Mouse (Mus musculus): ENCODE measurements at regions not wholly inside any gene's neighbourhood (a gene's known extent, or its start where the extent isn't known, plus 50 kb on each side); places are given as distances from the start of the nearest gene placed in this dataset.

- in situ Hi-C loops (cut with MboI; ENCODE audit: low pct_ligation_motif_present, low pct_unique_long_range_greater_than_20kb, low sequenced_read_pairs) = no loop called here
- dilution Hi-C loops (cut with MboI; ENCODE audit: extremely low pct_ligation_motif_present, extremely low pct_unique_long_range_greater_than_20kb, low sequenced_read_pairs) = no loop called here
- no peak for TF ChIP-seq RAD21 (IDR thresholded peaks at IDR 0.05; ENCODE audit: low read depth, low read length)
- TF ChIP-seq CHD2 (IDR thresholded peaks at IDR 0.05; ENCODE audit: low read length) = no peak
- Histone ChIP-seq H3K4me2 (ENCODE audit: insufficient read depth, low read depth, poor library complexity, severe bottlenecking) (no peak overlapping the region), H3K79me2 (replicated peaks; ENCODE audit: control insufficient read depth, extremely low read depth, insufficient read depth, poor library complexity, severe bottlenecking) (no peaks in the 10 kb centered on the region), H3K27me3 (replicated peaks) (no peaks in the 10 kb centered on the region), H3K4me3 (replicated peaks in 1 of 3; ENCODE audit: low read depth in 2 of 3, low read length in 2 of 3, poor library complexity in 1 of 3) (no peak overlapping the region), H3K9ac (ENCODE audit: insufficient read depth, low read depth) (no peak overlapping the region), H3K27ac (ENCODE audit: insufficient read depth, low read depth) (no peak overlapping the region), H3K36me3 (replicated peaks in 1 of 2; ENCODE audit: control insufficient read depth in 1 of 2, insufficient read depth in 1 of 2, low read length in 1 of 2) (no peaks in the 10 kb centered on the region), H3K9me3 (replicated peaks; ENCODE audit: low read length) (peaks cover 2% of the 10 kb centered on the region), H3K4me1 (ENCODE audit: control insufficient read depth in 1 of 2, insufficient read depth in 2 of 2) (peaks cover 6 to 24% of the 10 kb centered on the region in 2 experiments; a peak in 3 of 4 replicates)
- no peak for DNase-seq (ENCODE audit: extremely low read depth)
Observed at GRCm38 (mm10) chr8:126692711-126693110, 98.9 kb upstream of the Irf2bp2 start.

- no peak for DNase-seq (ENCODE audit: extremely low read depth)
- in situ Hi-C loops (cut with MboI; ENCODE audit: low pct_ligation_motif_present, low pct_unique_long_range_greater_than_20kb, low sequenced_read_pairs) = no loop called here
Observed at GRCm38 (mm10) chr8:126692263-126692662, 98.5 kb upstream of the Irf2bp2 start.

GRCm38 (mm10) chr8:126688450-126688849 is 94.7 kb upstream of the Irf2bp2 start:
- Histone ChIP-seq H3K79me2 (replicated peaks; ENCODE audit: control insufficient read depth, extremely low read depth, insufficient read depth, poor library complexity, severe bottlenecking) (no peaks in the 10 kb centered on the region), H3K27ac (ENCODE audit: insufficient read depth, low read depth) (no peak overlapping the region), H3K36me3 (replicated peaks in 1 of 2; ENCODE audit: control insufficient read depth in 1 of 2, insufficient read depth in 1 of 2, low read length in 1 of 2) (no peaks in the 10 kb centered on the region), H3K9me3 (replicated peaks; ENCODE audit: low read length) (no peaks in the 10 kb centered on the region), H3K4me1 (ENCODE audit: control insufficient read depth in 1 of 2, insufficient read depth in 2 of 2) (peaks cover 14 to 25% of the 10 kb centered on the region in 2 experiments; a peak in 3 of 4 replicates), H3K27me3 (replicated peaks) (no peaks in the 10 kb centered on the region), H3K9ac (ENCODE audit: insufficient read depth, low read depth) (no peak overlapping the region), H3K4me2 (ENCODE audit: insufficient read depth, low read depth, poor library complexity, severe bottlenecking) (no peak overlapping the region), H3K4me3 (replicated peaks in 1 of 3; ENCODE audit: low read depth in 2 of 3, low read length in 2 of 3, poor library complexity in 1 of 3) (no peak overlapping the region)
- dilution Hi-C loops (cut with MboI; ENCODE audit: extremely low pct_ligation_motif_present, extremely low pct_unique_long_range_greater_than_20kb, low sequenced_read_pairs) = no loop called here
- no peak for DNase-seq (ENCODE audit: extremely low read depth)
- in situ Hi-C loops (cut with MboI; ENCODE audit: low pct_ligation_motif_present, low pct_unique_long_range_greater_than_20kb, low sequenced_read_pairs) = no loop called here
- TF ChIP-seq CTCF (conservative IDR thresholded peaks at IDR 0.05 in 1 of 2, IDR thresholded peaks at IDR 0.05 in 1 of 2; ENCODE audit: low read depth in 2 of 2, low read length in 2 of 2) = peak; percentile 25 to 41; a peak in 2 of 4 replicates
- no peak for TF ChIP-seq JUND (conservative IDR thresholded peaks at IDR 0.05; ENCODE audit: low read depth, low read length)
- TF ChIP-seq PAX5 (IDR thresholded peaks at IDR 0.05; ENCODE audit: low read length) = no peak
- TF ChIP-seq USF1 (IDR thresholded peaks at IDR 0.05; ENCODE audit: low read depth, low read length) = no peak
- 0 out of 2 replicates have a peak, but pooled peaks have one; percentile 6 for TF ChIP-seq SMC3 (IDR thresholded peaks at IDR 0.05; ENCODE audit: low read depth, low read length)
- no peak for TF ChIP-seq POLR2AphosphoS2 (IDR thresholded peaks at IDR 0.05; ENCODE audit: low read depth, low read length)
- TF ChIP-seq MYC (IDR thresholded peaks at IDR 0.05; ENCODE audit: low read depth, low read length) = no peak
- no peak for TF ChIP-seq BHLHE40 (IDR thresholded peaks at IDR 0.05; ENCODE audit: low read depth, low read length)
- TF ChIP-seq TCF12 (IDR thresholded peaks at IDR 0.05; ENCODE audit: low read depth, low read length) = no peak
- no peak for TF ChIP-seq CHD2 (IDR thresholded peaks at IDR 0.05; ENCODE audit: low read length)
- no peak for TF ChIP-seq E2F4 (IDR thresholded peaks at IDR 0.05; ENCODE audit: insufficient replicate concordance, low read depth, low read length)
- no peak for TF ChIP-seq IRF4 (IDR thresholded peaks at IDR 0.05; ENCODE audit: low read depth, low read length)
- no peak for TF ChIP-seq HCFC1 (IDR thresholded peaks at IDR 0.05; ENCODE audit: low read depth, low read length)

More at GRCm38 (mm10) chr8:126692263-126692662, 98.5 kb upstream of the Irf2bp2 start:
- no peak overlapping the region for H3K4me2 ChIP-seq (ENCODE audit: insufficient read depth, low read depth, poor library complexity, severe bottlenecking)
- peaks cover 2% of the 10 kb centered on the region for H3K9me3 ChIP-seq (replicated peaks; ENCODE audit: low read length)
- H3K9ac ChIP-seq (ENCODE audit: insufficient read depth, low read depth) = no peak overlapping the region
- no peak overlapping the region for H3K4me3 ChIP-seq (replicated peaks in 1 of 3; ENCODE audit: low read depth in 2 of 3, low read length in 2 of 3, poor library complexity in 1 of 3)
- TF ChIP-seq IRF4 (IDR thresholded peaks at IDR 0.05; ENCODE audit: low read depth, low read length) = no peak
- TF ChIP-seq CHD1 (IDR thresholded peaks at IDR 0.05; ENCODE audit: low read depth, low read length) = no peak
- no peak for TF ChIP-seq ELF1 (IDR thresholded peaks at IDR 0.05; ENCODE audit: low read depth, low read length)
- TF ChIP-seq EP300 (IDR thresholded peaks at IDR 0.05; ENCODE audit: low read length) = no peak
- no peak for TF ChIP-seq SIN3A (IDR thresholded peaks at IDR 0.05; ENCODE audit: low read length)
- TF ChIP-seq ETS1 (conservative IDR thresholded peaks at IDR 0.05; ENCODE audit: low read depth, low read length) = no peak
- no peak for TF ChIP-seq JUN (IDR thresholded peaks at IDR 0.05; ENCODE audit: insufficient read depth, low read depth, low read length)
- TF ChIP-seq TCF12 (IDR thresholded peaks at IDR 0.05; ENCODE audit: low read depth, low read length) = no peak
- no peak for TF ChIP-seq MXI1 (IDR thresholded peaks at IDR 0.05; ENCODE audit: low read depth, low read length)
- no peak for TF ChIP-seq NRF1 (IDR thresholded peaks at IDR 0.05; ENCODE audit: low read depth, low read length)
- no peak for TF ChIP-seq RAD21 (IDR thresholded peaks at IDR 0.05; ENCODE audit: low read depth, low read length)
- no peak for TF ChIP-seq CTCF (conservative IDR thresholded peaks at IDR 0.05 in 1 of 2, IDR thresholded peaks at IDR 0.05 in 1 of 2; ENCODE audit: low read depth in 2 of 2, low read length in 2 of 2)
- no peak for TF ChIP-seq USF2 (conservative IDR thresholded peaks at IDR 0.05; ENCODE audit: low read depth, low read length)
- no peak for TF ChIP-seq CHD2 (IDR thresholded peaks at IDR 0.05; ENCODE audit: low read length)
- no peak for TF ChIP-seq POLR2AphosphoS2 (IDR thresholded peaks at IDR 0.05; ENCODE audit: low read depth, low read length)
- no peak for TF ChIP-seq MYC (IDR thresholded peaks at IDR 0.05; ENCODE audit: low read depth, low read length)
- H3K27me3 ChIP-seq (replicated peaks) = no peaks in the 10 kb centered on the region
- no peaks in the 10 kb centered on the region for H3K36me3 ChIP-seq (replicated peaks in 1 of 2; ENCODE audit: control insufficient read depth in 1 of 2, insufficient read depth in 1 of 2, low read length in 1 of 2)
- H3K79me2 ChIP-seq (replicated peaks; ENCODE audit: control insufficient read depth, extremely low read depth, insufficient read depth, poor library complexity, severe bottlenecking) = no peaks in the 10 kb centered on the region
- H3K4me1 ChIP-seq (ENCODE audit: control insufficient read depth in 1 of 2, insufficient read depth in 2 of 2) = peaks cover 6 to 21% of the 10 kb centered on the region in 2 experiments; a peak in 3 of 4 replicates
- no peak overlapping the region for H3K27ac ChIP-seq (ENCODE audit: insufficient read depth, low read depth)
- dilution Hi-C loops (cut with MboI; ENCODE audit: extremely low pct_ligation_motif_present, extremely low pct_unique_long_range_greater_than_20kb, low sequenced_read_pairs) = no loop called here
